Mouse (Mus musculus): Measurements from ENCODE around the gene Ncln.
A peak's percentile ranks its signal among the peaks of the same experiment; 100 is the strongest.

The Ncln gene

GRCm38 (mm10) chr10:81486496-81486895, 9.7 kb downstream of the Ncln start:
- no peak for DNase-seq

- DNase-seq = no peak
These were observed 10.6 kb downstream of the Ncln start for GRCm38 (mm10) chr10:81485479-81486018.

GRCm38 (mm10) chr10:81485060-81485449, 11.1 kb downstream of the Ncln start:
- no peak for DNase-seq

- no peak for DNase-seq
These were observed 11.6 kb downstream of the Ncln start for GRCm38 (mm10) chr10:81484441-81485059.

GRCm38 (mm10) chr10:81483983-81484382, 12.2 kb downstream of the Ncln start:
- DNase-seq = no peak

GRCm38 (mm10) chr10:81482533-81482889, 13.7 kb downstream of the Ncln start, which contains the start of gene Celf5:
Gene Celf5, minus strand, starts transcription at chr10:81482709.
- peak; percentile 72 for DNase-seq

GRCm38 (mm10) chr10:81481605-81482532, 14.3 kb downstream of the Ncln start:
- DNase-seq = no peak

GRCm38 (mm10) chr10:81474461-81474860, 21.7 kb downstream of the Ncln start:
- no peak for DNase-seq

GRCm38 (mm10) chr10:81473003-81473451, 23.2 kb downstream of the Ncln start:
- no peak for DNase-seq

GRCm38 (mm10) chr10:81472403-81473002, 23.7 kb downstream of the Ncln start:
- DNase-seq = no peak

- no peak for DNase-seq
These were observed 25.7 kb downstream of the Ncln start for GRCm38 (mm10) chr10:81470454-81470853.

GRCm38 (mm10) chr10:81469253-81469652, 26.9 kb downstream of the Ncln start:
- no peak for DNase-seq

GRCm38 (mm10) chr10:81467670-81468235, 28.4 kb downstream of the Ncln start:
- no peak for DNase-seq

GRCm38 (mm10) chr10:81466881-81467280, 29.3 kb downstream of the Ncln start:
- no peak for DNase-seq

- no peak for DNase-seq
These were observed 30.1 kb downstream of the Ncln start for GRCm38 (mm10) chr10:81466066-81466465.

- DNase-seq = no peak
These were observed 30.9 kb downstream of the Ncln start for GRCm38 (mm10) chr10:81465265-81465645.

GRCm38 (mm10) chr10:81464405-81465264, 31.6 kb downstream of the Ncln start:
- peak; percentile 33 for DNase-seq

GRCm38 (mm10) chr10:81463531-81463930, 32.7 kb downstream of the Ncln start:
- no peak for DNase-seq

- DNase-seq = no peak
These were observed 33.3 kb downstream of the Ncln start for GRCm38 (mm10) chr10:81462917-81463316.

GRCm38 (mm10) chr10:81462415-81462804, 33.8 kb downstream of the Ncln start:
- no peak for DNase-seq

- no peak for DNase-seq
These were observed 34.3 kb downstream of the Ncln start for GRCm38 (mm10) chr10:81461673-81462414.
